Mouse (Mus musculus) forebrain, embryonic 15.5 days (tissue): ENCODE measurements around the gene Ak2. TPM values are rescaled to one million over a fixed set of nuclear protein-coding genes. Genes with fewer than 3 reads are reported as not detected.
A peak's percentile ranks its signal among the peaks of the same experiment; 100 is the strongest.

Experiments used
- ATAC-seq: fragments of 200-750 bp; cut with Nextera tagmentation; replicated peaks from 2 replicates; pipeline ENCODE4 v1.8.0; 2017; ENCODE audit warnings: mild to moderate bottlenecking, moderate TSS enrichment, moderate library complexity
- H3K27ac ChIP-seq: fragments of 300-500 bp; sonication (generic); replicated peaks from 2 replicates; pipeline ENCODE4 v1.5.1; 2015; ENCODE audit warnings: mild to moderate bottlenecking, inconsistent platforms
- H3K27me3 ChIP-seq: fragments of 300-500 bp; sonication (generic); 2 replicates; pipeline ENCODE4 v1.6.1; 2015; ENCODE audit warnings: inconsistent platforms
- H3K36me3 ChIP-seq: fragments of 300-500 bp; sonication (generic); 2 replicates; pipeline ENCODE4 v1.6.1; 2015; ENCODE audit warnings: mild to moderate bottlenecking, inconsistent platforms
- H3K4me1 ChIP-seq: fragments of 300-500 bp; sonication (generic); 2 replicates; pipeline ENCODE4 v1.6.1; 2015; ENCODE audit warnings: inconsistent platforms
- H3K4me2 ChIP-seq: fragments of 300-500 bp; sonication (generic); replicated peaks from 2 replicates; pipeline ENCODE4 v1.6.1; 2015; ENCODE audit warnings: mild to moderate bottlenecking, inconsistent platforms
- H3K4me3 ChIP-seq: fragments of 300-500 bp; sonication (generic); 2 replicates; pipeline ENCODE4 v1.5.1; 2015; ENCODE audit warnings: mild to moderate bottlenecking, inconsistent platforms
- H3K9ac ChIP-seq: fragments of 300-500 bp; sonication (generic); replicated peaks from 2 replicates; pipeline ENCODE4 v1.6.1; 2015; ENCODE audit warnings: mild to moderate bottlenecking, inconsistent platforms
- H3K9me3 ChIP-seq: fragments of 300-500 bp; sonication (generic); 2 replicates; pipeline ENCODE4 v1.6.1; 2016; ENCODE audit warnings: inconsistent platforms
- WGBS: fragments of 180-500 bp; shearing (Covaris S2); methylation state at CpG from one replicate; pipeline ENCODE4 v1.1.7; 2015; ENCODE audit warnings: mixed read lengths; 5-methylcytosine and 5-hydroxymethylcytosine counted together
- polyA plus RNA-seq: library from polyadenylated mRNA; unstranded; fragments of >200 nt; fragmentation: Nextera tagmentation; extraction: Ambion mirVana; gene quantifications from 2 replicates; pipeline ENCODE4 v1.2.1, GENCODE M21; 2015

Ak2 gene
- polyA plus RNA-seq, 1 experiment from 2014 or later, result 106 TPM

DNA sequence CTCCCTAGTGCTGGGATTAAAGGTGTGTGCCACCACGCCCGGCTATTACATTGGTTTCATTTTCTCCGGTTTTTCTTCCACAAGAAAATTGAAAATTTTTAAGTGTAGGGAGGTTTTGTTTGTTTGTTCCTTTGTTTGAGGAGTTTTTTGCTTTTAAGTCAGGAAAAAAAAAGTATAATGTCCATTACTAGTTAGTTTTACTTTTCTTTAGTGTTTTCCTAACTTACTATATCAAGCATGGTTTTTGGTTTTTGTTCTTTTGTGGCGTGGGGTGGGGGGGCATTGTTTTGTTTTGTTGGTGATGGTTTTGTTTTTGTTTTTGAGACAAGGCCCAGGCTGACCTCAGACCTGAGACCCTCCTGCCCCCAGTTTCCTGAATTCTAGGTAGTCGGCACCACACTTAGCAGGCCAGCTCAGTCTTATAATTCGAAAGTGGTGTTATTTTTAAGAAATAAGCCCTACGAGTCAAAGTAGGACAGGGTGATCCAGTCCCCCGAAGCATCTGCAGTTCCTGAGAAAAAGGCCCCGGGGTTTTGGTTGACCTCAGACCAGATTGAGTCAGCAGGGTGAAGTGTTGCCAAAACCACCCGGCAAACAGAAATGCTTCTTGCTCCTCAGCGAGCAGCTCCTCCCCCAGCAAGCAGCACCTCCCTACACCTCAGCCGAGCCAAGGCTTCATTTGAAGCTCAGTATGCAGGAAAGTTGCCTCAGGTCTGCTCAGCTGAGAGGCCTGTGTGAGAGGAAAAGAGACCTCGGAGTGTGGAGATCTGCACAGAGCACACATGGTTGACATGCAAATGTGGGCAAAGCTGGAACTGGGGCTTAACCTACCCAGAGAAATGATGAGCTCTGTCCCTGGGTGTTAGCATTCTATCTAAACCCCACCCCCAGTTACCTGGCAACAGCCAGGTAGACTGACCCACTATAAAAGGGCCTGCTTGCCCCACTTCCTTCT, 43.2 kb downstream of the Ak2 start:
- no peak overlapping the region for H3K27ac ChIP-seq
- no peak overlapping the region for H3K4me3 ChIP-seq
- H3K9me3 ChIP-seq, result no peaks in the 10 kb centered on the region
- no peak overlapping the region for H3K9ac ChIP-seq
- H3K27me3 ChIP-seq, result no peaks in the 10 kb centered on the region
- H3K4me2 ChIP-seq, result no peak overlapping the region
- no peak for ATAC-seq
- no peaks in the 10 kb centered on the region for H3K36me3 ChIP-seq
- H3K4me1 ChIP-seq, result peaks cover 12% of the 10 kb centered on the region; the same call in 1 of the 2 replicates
- 57% methylated on average over 13 of the region's 13 CpGs for WGBS

GRCm38 (mm10) chr4:129035851-129036445, 44.2 kb downstream of the Ak2 start:
- ATAC-seq, result no peak
- Histone ChIP-seq H3K4me3 (no peak overlapping the region), H3K4me1 (peaks cover 12% of the 10 kb centered on the region; the same call in 1 of the 2 replicates), H3K4me2 (no peak overlapping the region), H3K27me3 (no peaks in the 10 kb centered on the region), H3K9me3 (no peaks in the 10 kb centered on the region), H3K27ac (no peak overlapping the region), H3K9ac (no peak overlapping the region), H3K36me3 (no peaks in the 10 kb centered on the region)
- 60% methylated on average over 7 of the region's 7 CpGs for WGBS

DNA sequence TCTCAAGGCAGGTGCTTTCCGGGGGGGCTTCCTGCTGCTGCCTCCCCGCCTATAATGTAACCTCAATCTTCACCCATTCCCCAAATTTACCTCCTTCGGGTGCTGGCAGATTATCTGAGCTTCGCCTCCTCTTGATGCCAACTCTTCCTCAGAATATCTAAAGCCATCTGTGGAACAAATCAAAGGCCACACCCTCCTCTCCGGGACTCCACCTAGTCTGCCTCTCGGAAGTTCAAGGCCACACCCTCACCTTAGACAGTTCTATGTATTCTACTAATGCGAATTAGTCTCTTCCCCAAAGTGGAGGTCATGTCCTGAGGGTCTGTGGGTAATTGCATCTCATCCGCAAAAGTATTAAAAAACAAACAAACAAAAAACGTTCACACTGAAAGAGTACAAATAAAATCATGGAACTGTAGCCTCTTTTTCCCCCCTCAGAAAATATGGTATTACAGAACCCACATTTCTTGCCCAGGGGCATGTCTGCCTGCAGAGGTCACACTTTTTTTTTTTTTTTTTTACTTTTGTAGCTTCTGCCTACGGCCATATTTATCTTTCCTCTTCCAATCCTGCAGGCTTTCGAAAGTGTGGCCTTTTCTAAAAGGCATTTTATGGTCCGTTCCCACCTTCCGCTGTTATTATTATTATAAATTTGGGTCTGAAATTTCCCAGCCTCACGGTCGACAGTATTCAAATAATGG, 56.1 kb downstream of the Ak2 start:
- no peak for ATAC-seq

DNA sequence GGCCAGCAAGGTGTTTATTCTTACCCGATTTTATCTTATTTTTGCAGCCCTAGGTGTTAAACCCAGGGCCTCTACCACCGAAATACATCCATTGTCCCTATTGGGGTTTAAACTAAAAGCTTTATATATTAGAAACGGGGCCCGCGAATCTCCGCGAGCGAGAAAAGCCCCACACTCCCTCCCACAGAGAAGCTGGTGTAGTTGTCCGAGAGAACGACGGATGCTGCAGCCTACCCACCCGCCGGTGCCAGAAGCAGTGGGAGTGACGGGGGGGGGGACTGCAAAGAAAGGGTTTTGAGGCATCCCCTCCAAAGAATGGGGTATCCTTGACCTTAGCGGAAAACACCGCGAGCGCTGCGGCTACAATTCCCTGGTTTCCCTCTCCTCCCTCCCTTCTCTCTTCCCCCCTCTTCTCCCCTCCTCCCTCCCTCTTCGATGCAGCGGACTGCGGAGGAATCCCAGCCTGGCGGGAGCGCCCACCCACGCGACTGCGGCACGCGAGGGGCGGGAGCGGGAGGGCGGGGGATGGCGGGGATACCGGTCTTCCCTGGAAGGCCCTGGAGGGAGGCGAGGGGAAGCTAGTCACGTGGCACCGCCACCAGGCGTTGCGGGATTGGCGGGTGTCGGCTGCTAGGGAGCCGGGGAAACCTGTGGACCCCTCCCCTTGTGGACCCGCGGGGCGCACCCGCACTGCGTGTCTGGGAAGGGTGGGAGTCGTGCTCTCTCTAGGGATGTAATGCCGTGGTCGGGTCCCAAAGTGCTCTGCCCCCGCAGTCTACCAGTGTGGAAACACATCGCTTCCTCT, 56.9 kb downstream of the Ak2 start:
- no peaks in the 10 kb centered on the region for H3K36me3 ChIP-seq
- ATAC-seq, result peak; percentile 96
- H3K4me1 ChIP-seq, result peaks cover 15% of the 10 kb centered on the region
- peak overlapping the region; percentile 96 for H3K27ac ChIP-seq
- H3K27me3 ChIP-seq, result peaks cover 9% of the 10 kb centered on the region; the same call in 1 of the 2 replicates
- peak overlapping the region; percentile 89 for H3K4me2 ChIP-seq
- H3K4me3 ChIP-seq, result peak overlapping the region; percentile 55
- H3K9me3 ChIP-seq, result no peaks in the 10 kb centered on the region
- peak overlapping the region; percentile 63 for H3K9ac ChIP-seq
- WGBS, result under 1% methylated on average over 51 of the region's 52 CpGs

More for the DNA sequence above, 56.1 kb downstream of the Ak2 start:
- peak overlapping the region; percentile 63 for H3K9ac ChIP-seq
- H3K27ac ChIP-seq, result peak overlapping the region; percentile 96
- peaks cover 15% of the 10 kb centered on the region for H3K4me1 ChIP-seq
- peaks cover 9% of the 10 kb centered on the region; the same call in 1 of the 2 replicates for H3K27me3 ChIP-seq
- WGBS, result 23% methylated on average over 15 of the region's 15 CpGs
- peak overlapping the region; percentile 55 for H3K4me3 ChIP-seq
- peak overlapping the region; percentile 89 for H3K4me2 ChIP-seq
- no peaks in the 10 kb centered on the region for H3K36me3 ChIP-seq
- no peaks in the 10 kb centered on the region for H3K9me3 ChIP-seq

DNA sequence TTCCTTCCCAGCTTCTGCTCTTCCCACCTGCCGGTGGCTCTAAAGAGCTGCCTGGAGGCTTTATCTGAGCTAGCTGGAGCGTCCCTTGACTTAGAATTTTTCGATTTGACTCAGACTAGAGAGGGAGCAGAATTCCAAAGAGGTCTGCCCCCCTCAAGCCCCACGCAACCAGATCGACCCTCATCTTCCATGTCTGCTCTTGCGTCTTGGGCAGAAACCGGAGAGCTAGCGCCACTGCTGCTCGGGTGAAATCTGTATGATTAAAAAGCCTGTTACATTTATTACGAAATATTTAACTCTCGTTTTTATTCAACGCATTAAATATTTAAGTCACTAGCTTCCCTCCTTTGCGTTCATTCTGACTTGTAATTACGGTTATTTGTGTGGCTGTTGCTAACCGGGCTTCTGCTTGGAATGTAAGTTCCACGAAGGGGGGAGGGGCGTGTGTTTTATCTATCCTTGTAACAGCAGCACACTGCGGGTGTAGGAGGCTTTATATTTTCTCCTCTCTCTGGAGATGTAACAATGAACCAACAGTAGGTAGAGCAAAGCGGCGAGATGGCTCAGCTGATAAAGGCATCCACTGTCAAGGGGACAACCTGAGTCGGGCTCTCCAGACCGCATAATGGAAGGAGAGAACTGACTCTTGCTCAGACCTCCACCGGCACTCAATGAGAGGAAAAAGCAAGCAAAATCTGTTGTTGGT, 57.7 kb downstream of the Ak2 start:
- peaks cover 15% of the 10 kb centered on the region for H3K4me1 ChIP-seq
- H3K4me3 ChIP-seq, result peak overlapping the region; percentile 55
- peak overlapping the region; percentile 63 for H3K9ac ChIP-seq
- peak overlapping the region; percentile 89 for H3K4me2 ChIP-seq
- H3K27me3 ChIP-seq, result peaks cover 9% of the 10 kb centered on the region; the same call in 1 of the 2 replicates
- WGBS, result 4% methylated on average over 23 of the region's 23 CpGs
- no peaks in the 10 kb centered on the region for H3K36me3 ChIP-seq
- no peaks in the 10 kb centered on the region for H3K9me3 ChIP-seq
- H3K27ac ChIP-seq, result peak overlapping the region; percentile 96
- ATAC-seq, result peak; percentile 29; the same call in 1 of the 2 replicates

DNA sequence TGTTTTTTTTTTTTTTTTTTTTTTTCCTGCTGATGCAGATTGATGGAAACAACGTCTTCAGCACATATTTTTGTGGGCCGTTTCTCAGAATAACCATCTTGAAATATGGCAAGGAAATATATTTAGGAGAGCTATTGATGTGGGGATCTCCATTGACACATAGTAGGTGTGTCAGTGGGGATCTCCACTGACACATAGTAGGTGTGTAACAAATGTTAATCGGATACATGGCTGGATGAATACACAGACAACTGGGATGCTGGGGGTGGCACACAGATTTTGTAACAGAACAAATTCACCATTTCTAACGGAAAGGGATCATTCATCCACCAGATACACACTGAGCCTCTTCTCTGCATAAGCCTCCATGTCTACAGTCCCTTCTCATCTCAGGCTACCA, 58.6 kb downstream of the Ak2 start:
- Histone ChIP-seq H3K9me3 (no peaks in the 10 kb centered on the region), H3K4me2 (no peak overlapping the region), H3K36me3 (no peaks in the 10 kb centered on the region), H3K27me3 (peaks cover 9% of the 10 kb centered on the region; the same call in 1 of the 2 replicates), H3K9ac (no peak overlapping the region), H3K4me3 (no peak overlapping the region), H3K4me1 (peaks cover 15% of the 10 kb centered on the region), H3K27ac (no peak overlapping the region)
- ATAC-seq, result no peak
- 72% methylated on average over 4 of the region's 4 CpGs for WGBS

DNA sequence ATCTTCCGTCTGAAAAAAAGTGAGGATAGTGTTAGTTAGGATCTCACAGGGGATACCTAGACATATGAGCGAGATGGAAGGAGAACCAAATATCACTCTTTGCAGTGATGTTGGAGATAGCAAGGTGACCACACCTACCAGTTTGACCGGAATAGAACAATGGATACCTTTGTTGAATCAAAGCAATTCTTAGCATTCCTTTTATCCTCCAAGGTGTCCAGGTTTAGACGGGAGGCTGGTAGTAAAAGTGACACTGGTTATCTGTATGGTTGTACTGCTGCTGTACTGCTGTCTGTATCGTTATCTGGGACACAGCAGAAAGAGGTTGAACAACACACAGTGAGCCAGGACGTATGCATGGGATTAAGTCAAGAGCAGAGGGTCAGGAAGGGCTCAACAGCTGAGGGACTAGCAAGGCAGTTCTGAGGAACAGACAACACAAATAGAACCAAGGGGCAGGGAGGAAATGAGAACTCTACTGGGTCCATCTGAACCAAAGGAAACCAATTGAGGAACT, 59.2 kb downstream of the Ak2 start:
- Histone ChIP-seq H3K4me1 (peaks cover 15% of the 10 kb centered on the region), H3K36me3 (no peaks in the 10 kb centered on the region), H3K4me3 (no peak overlapping the region), H3K4me2 (no peak overlapping the region), H3K27me3 (peaks cover 9% of the 10 kb centered on the region; the same call in 1 of the 2 replicates), H3K27ac (no peak overlapping the region), H3K9me3 (no peaks in the 10 kb centered on the region), H3K9ac (no peak overlapping the region)
- ATAC-seq, result no peak
- WGBS, result 73% methylated on average over 6 of the region's 6 CpGs

DNA sequence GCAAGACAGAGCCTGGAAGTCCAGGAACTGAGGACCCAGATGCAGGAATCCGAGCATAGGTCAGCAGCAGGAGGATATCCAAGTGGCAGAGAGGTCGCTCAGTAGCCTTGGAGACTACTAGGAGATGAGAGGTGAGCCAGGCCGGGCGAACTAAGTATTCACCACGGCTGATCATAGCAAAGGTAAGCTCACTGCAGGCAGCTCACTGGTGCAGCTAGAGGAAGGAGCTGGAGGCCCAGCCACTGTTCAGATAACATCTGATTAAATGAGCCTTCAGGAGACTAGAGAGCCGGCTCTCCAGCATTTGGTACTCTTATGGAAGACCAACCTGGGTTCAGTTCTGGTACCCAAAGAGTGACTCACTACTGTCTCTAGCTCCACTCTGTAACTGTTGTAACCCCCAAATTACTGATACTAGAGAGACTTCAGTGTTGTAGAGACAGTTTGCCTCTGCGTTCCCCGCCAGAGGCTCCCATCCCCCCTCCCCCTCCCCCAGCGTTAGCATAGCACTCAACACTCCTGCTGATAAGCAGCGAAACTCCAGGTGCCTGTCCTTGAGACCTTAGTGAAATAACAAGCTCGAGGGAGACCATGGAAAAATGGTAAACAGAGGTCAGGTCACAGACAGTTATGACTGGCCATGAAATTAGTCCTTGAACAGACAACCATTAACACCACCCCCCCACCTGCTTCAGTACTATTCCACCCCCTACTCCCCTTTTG, 59.9 kb downstream of the Ak2 start:
- Histone ChIP-seq H3K4me3 (no peak overlapping the region), H3K4me1 (peaks cover 15% of the 10 kb centered on the region), H3K9me3 (no peaks in the 10 kb centered on the region), H3K9ac (no peak overlapping the region), H3K27me3 (peaks cover 9% of the 10 kb centered on the region; the same call in 1 of the 2 replicates), H3K36me3 (no peaks in the 10 kb centered on the region), H3K27ac (no peak overlapping the region), H3K4me2 (no peak overlapping the region)
- 38% methylated on average over 11 of the region's 11 CpGs for WGBS
- ATAC-seq, result no peak

DNA sequence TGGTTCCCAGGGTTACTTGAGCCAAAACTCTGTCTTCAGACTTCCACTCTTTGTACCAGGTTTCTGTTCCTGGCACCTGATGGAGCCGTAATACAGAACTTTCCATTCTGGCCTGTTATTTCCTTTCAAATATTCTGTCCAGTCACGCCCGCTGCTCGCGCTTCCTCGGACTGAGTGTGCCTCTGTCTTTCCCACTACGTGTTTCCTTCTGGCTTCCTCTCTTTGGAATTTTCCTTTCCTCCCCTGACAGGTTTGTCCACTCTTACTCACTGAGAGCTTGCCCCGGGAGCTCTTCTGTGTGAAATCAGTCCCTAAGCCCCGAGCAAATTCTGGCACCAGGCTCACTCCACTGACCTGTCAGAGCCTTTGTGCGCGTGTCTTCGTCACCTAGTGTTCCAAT, 63.0 kb downstream of the Ak2 start:
- Histone ChIP-seq H3K27ac (no peak overlapping the region), H3K36me3 (no peaks in the 10 kb centered on the region), H3K9ac (no peak overlapping the region), H3K4me2 (no peak overlapping the region), H3K4me1 (peaks cover 14% of the 10 kb centered on the region), H3K27me3 (0 out of 2 replicates have a peak, but pooled peaks cover 4% of the 10 kb centered on the region), H3K4me3 (no peak overlapping the region), H3K9me3 (no peaks in the 10 kb centered on the region)
- no peak for ATAC-seq
- 85% methylated on average over 12 of the region's 12 CpGs for WGBS

GRCm38 (mm10) chr4:129055562-129055961, 63.8 kb downstream of the Ak2 start:
- Histone ChIP-seq H3K9me3 (no peaks in the 10 kb centered on the region), H3K27ac (no peak overlapping the region), H3K4me3 (no peak overlapping the region), H3K27me3 (0 out of 2 replicates have a peak, but pooled peaks cover 4% of the 10 kb centered on the region), H3K36me3 (no peaks in the 10 kb centered on the region), H3K4me2 (no peak overlapping the region), H3K9ac (no peak overlapping the region), H3K4me1 (peaks cover 19% of the 10 kb centered on the region)
- ATAC-seq, result no peak
- WGBS, result 88% methylated on average over 5 of the region's 5 CpGs
